Mouse (Mus musculus): ENCODE measurements at regions not wholly inside any gene's neighbourhood (a gene's known extent, or its start where the extent isn't known, plus 50 kb on each side); places are given as distances from the start of the nearest gene placed in this dataset.

DNA sequence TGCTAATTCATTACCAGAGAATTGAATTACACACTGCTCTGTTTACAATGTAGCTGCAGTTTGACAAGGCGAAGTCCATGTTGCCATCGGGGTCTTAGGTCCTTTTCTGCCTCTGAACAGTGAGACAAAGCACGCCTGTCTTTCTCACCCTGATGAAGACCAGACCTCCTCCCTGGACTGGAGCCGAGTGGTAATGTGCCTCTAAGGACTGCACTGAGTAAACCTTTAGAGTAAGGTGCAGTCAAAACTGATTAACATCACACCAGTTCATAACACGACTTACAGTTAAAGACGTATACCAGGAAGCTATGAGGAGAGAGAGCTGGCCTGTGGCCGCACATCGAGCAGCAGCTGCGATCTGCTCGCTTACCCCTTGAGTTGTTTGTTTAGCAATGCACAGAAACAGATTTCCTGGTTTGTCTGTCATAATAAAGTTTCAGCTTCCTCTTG is 2322.1 kb downstream of the 4930444P10Rik start:
- WGBS, result 44% methylated on average over 10 of the region's 10 CpGs
- DNase-seq, result no peak
- TF ChIP-seq POLR2A (IDR thresholded peaks at IDR 0.05; ENCODE audit: borderline replicate concordance, insufficient read depth, low read length) (no peak), CTCF (IDR thresholded peaks at IDR 0.05; ENCODE audit: borderline replicate concordance, insufficient read depth, low read depth, low read length) (no peak)
- Histone ChIP-seq H3K27me3 (ENCODE audit: control insufficient read depth, insufficient read depth, low read length) (no peaks in the 10 kb centered on the region), H3K4me1 (ENCODE audit: control insufficient read depth, insufficient read depth, low read length) (no peaks in the 10 kb centered on the region), H3K27ac (ENCODE audit: insufficient read depth, low read length) (no peak overlapping the region), H3K4me3 (replicated peaks; ENCODE audit: insufficient read depth, low read depth, low read length) (no peak overlapping the region)

- 33% methylated on average over 1 of the region's 1 CpGs for WGBS
- Histone ChIP-seq H3K27me3 (ENCODE audit: control insufficient read depth, insufficient read depth, low read length) (no peaks in the 10 kb centered on the region), H3K4me1 (ENCODE audit: control insufficient read depth, insufficient read depth, low read length) (no peaks in the 10 kb centered on the region), H3K4me3 (replicated peaks; ENCODE audit: insufficient read depth, low read depth, low read length) (no peak overlapping the region), H3K27ac (ENCODE audit: insufficient read depth, low read length) (no peak overlapping the region)
- no peak for DNase-seq
- TF ChIP-seq POLR2A (IDR thresholded peaks at IDR 0.05; ENCODE audit: borderline replicate concordance, insufficient read depth, low read length) (no peak), CTCF (IDR thresholded peaks at IDR 0.05; ENCODE audit: borderline replicate concordance, insufficient read depth, low read depth, low read length) (no peak)
These were observed 2338.6 kb downstream of the A830018L16Rik start for GRCm38 (mm10) chr1:13752479-13752878.

DNA sequence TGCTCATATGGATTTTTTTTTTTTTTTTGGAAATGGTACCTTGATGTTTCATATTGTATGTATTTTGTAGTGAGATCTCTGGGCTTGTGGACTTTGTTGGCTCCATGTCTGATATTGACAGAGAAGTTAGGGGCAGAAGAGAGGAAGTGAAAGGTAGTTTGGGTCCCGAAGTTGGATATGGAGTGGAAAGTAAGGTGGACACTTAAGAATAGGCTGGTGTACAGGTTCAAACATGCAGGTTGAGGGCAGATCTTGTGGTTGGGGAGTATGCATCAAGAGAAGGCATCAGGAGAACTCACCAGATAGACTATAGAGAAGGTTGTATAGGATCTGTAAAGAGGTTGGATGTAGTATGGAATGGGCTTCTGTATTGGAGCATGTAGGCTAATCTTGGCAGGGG is 2337.5 kb downstream of the A830018L16Rik start:
- TF ChIP-seq POLR2A (IDR thresholded peaks at IDR 0.05; ENCODE audit: borderline replicate concordance, insufficient read depth, low read length), result no peak
- TF ChIP-seq CTCF (IDR thresholded peaks at IDR 0.05; ENCODE audit: borderline replicate concordance, insufficient read depth, low read depth, low read length), result no peak
- Histone ChIP-seq H3K4me3 (replicated peaks; ENCODE audit: insufficient read depth, low read depth, low read length) (no peak overlapping the region), H3K27ac (ENCODE audit: insufficient read depth, low read length) (no peak overlapping the region), H3K27me3 (ENCODE audit: control insufficient read depth, insufficient read depth, low read length) (no peaks in the 10 kb centered on the region), H3K4me1 (ENCODE audit: control insufficient read depth, insufficient read depth, low read length) (no peaks in the 10 kb centered on the region)
- no peak for DNase-seq
- WGBS, result 83% methylated on average over 1 of the region's 1 CpGs

Measured in cerebellum, adult 2 months (tissue).